Mouse (Mus musculus): ENCODE measurements around the gene Tbc1d10a.
"Not testable (repeated sequence)": the region's sequence is repeated elsewhere in the genome, so short reads cannot be mapped to it uniquely, and the experiment has no call there.

Gene Tbc1d10a

GRCm38 (mm10) chr11:4183511-4183910 is 3.1 kb upstream of the Tbc1d10a start:
- no peak for DNase-seq (ENCODE audit: low spot score in 2 of 2)

DNA sequence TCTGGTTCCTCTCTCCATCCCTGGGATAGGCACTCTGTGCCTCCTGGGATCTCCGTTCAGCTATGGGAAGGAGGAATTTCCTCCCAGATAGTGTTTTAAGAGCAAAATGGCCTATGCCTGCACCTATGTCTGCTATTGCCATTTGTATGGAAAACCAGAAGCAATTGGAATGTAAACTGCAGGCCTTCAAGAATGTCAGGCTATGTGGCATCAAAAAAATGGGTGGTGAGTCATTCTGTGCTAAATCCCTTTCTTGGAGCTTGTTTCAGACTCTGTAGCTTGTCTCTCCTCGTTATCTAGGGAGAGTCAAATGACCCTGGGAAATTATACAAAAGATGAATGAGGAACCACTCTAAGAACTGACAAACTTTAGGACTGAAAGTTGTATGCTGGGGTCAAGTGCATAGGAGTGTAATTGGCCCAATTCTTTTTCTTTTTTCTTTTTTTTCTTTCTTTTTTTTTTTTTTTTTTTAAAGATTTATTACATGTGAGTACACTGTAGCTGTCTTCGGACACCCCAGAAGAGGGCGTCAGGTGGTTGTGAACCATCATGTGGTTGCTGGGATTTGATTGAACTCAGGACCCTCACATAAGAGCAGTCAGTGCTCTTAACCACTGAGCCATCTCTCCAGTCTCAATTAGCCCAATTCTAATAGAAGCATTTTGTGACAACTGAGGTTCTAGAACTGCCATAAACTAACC is 2.2 kb upstream of the Tbc1d10a start:
- no peak for DNase-seq (ENCODE audit: low spot score in 2 of 2)

GRCm38 (mm10) chr11:4185480-4185879 is 1.1 kb upstream of the Tbc1d10a start:
- not testable (repeated sequence) for DNase-seq (ENCODE audit: low spot score in 2 of 2)

DNA sequence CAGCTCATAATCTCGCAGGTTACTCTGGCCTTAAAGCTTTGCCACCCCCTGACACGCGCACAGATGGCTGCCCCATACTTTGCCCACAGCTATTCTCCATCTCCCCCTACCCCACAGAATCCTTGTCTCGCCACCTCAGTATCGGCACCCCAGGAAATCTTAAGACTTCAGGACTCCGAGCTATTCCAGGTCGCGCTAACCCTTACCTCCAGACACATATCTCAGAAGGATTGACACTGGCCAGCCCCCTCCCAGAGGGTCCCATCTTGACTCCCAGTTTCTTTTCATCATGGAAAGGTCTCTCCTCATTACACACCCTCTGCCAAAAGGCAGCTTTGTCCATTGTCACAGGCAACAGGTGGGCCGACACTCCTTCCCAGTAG is 720 bp downstream of the Tbc1d10a start:
- no peak for DNase-seq (ENCODE audit: low spot score in 2 of 2)

DNA sequence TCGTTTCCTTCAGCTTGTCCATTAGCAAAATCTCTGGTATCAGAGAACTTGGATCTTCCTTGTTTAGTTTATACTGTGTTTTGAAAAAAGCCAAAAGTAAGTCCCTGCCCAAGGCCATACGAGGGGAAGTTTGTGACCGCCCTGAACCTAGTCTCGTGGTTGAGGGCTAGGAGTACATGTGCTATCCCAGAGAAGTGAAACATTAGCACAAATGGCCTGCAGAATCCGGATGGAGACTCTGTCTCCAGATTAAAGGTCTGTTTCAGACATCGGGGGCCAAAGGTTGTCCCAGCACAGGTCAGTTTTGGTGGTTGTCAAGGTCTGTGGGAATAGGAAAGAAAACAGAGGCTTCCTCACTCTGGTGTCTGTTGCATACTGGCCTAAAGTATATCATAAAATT is 2.6 kb downstream of the Tbc1d10a start:
- DNase-seq (ENCODE audit: low spot score in 2 of 2): no peak

DNA sequence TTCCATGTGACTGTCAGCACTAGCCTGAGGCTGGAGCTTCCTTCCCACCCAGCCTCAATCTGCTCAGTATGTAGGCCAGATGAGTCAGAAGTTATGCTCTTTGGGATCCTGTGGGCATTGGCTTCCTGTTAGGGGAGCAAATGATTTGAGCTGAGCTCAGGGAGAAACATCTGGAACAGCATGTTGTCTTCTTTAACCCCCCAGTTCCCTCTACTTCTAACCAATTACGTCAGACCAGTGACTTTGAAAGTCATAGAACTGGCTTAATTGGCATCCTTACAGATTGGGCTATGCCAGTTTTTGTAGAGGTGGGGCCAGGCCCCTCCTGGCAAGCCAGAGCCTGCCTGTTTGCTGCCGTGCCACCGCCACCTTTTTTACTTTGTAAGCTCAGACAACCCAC is 4.1 kb downstream of the Tbc1d10a start:
- no peak for DNase-seq (ENCODE audit: low spot score in 2 of 2)

- DNase-seq (ENCODE audit: low spot score in 2 of 2): no peak
Measured at GRCm38 (mm10) chr11:4192757-4193156, 6.2 kb downstream of the Tbc1d10a start.

DNA sequence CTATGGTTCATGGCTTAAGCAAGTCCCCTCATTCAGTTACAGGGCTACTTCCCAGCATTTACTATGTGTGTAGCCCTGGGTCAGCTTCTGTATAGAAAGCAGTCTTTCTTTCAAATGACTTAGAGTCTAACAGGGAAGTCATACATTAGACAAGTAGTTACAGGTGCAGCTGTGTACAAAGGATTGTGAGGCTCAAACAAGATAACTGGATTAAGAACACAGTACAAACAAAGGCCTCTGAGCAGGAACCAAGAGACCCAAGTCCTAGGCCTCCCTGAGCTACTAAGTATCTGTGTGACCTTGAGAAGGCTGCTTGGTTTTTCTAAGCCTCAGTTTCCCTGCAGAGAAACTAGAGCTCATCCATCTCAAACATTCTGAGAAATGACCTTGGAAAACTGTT is 6.8 kb downstream of the Tbc1d10a start:
- no peak for DNase-seq (ENCODE audit: low spot score in 2 of 2)

DNA sequence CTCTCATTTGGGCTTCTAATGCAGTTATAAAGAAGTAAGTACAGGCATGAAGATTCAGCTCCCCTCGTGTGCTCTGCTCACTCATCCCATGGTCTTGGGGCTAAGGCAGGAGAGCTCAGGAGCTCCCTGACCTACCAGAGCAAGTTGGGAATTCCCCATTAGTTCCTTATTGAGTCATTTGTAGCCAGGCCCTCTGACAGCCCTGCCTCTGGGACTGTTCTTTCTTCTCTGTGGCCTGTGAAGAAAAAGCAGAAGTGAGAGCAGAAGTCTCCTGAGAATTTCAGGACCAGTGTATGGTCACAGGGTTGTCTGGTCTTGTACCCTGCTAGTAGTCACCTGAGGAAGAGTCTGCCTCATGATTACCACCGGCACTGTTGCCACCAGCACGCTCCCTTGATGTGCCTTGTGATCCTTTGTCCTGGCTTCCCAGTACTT is 9.0 kb downstream of the Tbc1d10a start:
- DNase-seq (ENCODE audit: low spot score in 2 of 2): no peak

DNA sequence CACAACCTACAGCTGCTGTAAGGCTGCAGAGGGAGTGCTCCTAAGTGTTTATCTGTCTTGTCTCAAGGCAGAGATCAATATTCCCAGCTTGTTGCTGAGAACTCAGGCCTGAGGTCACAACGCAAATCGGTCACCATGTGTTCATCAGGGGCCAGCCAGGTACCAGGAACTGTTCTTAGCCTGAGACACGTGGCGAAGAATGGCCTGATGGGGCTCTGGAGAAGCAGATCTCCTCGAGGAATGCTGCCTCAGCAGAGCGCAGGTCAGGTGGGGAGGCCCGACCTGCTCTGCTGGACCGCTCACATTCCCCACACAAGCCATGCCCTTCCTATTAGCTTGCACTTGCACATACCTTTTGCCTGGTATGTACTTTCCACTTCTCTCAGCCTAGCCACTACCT is 10.0 kb downstream of the Tbc1d10a start:
- no peak for DNase-seq (ENCODE audit: low spot score in 2 of 2)

DNA sequence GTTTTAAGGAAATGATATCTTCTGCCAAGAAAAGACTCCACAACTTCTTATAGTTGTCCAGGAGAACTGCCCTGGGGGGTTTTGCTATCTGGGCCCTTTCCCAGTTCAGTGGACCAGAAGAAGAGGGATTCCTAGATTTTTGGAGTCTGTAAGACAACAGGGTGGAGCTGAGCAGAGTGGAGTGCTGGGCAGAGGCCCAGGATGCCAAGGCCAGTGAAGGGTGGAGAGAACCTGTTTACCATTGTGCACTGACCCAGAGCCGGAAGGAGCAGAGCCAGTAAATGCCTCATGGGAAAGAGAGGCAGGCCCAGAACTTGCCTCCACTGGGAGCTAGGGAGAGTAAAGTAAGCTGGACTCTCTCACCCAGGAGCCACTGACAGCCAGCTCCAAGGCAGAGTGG is 11.1 kb downstream of the Tbc1d10a start:
- DNase-seq (ENCODE audit: low spot score in 2 of 2): no peak

GRCm38 (mm10) chr11:4201981-4202700 is 15.6 kb downstream of the Tbc1d10a start:
- no peak for DNase-seq (ENCODE audit: low spot score in 2 of 2)

DNA sequence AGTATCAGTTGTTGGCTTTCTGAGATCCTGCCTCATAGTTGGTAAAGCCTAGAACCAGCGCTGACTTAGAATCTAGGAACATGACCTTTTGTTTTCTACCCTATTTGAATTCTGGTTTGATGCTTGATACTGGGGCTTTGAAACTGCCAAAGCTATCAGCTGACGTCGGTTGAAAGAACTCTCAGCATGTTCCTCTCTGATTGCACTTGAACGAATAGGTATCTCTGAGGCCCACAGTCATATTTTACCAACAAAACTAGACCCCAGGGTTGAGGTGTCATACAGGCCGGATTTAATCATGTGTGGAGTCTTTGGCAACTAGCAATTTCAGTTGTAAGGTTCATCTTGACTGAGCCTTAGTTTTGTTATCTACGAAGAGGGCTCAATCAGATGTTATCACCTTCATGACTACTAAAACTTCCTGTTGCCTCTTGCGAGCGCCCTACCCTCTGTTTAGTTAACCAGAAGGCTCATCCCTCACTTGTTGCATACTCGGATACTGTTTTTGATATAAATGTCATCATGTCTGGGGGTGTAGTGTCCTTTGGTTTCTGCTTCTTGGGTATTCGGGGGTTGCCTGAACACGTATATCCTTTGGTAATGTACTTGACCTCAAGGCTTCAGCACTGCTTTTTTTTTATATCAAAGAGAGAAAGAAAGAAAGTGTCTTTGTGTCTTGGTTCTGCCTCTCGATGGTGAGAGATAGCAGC is 16.6 kb downstream of the Tbc1d10a start:
- DNase-seq (ENCODE audit: low spot score in 2 of 2): no peak

GRCm38 (mm10) chr11:4203705-4204074 is 17.1 kb downstream of the Tbc1d10a start:
- no peak for DNase-seq (ENCODE audit: low spot score in 2 of 2)

- no peak for DNase-seq (ENCODE audit: low spot score in 2 of 2)
Measured at GRCm38 (mm10) chr11:4205097-4205655, 18.6 kb downstream of the Tbc1d10a start.

- DNase-seq (ENCODE audit: low spot score in 2 of 2): no peak
Measured at GRCm38 (mm10) chr11:4205951-4206350, 19.4 kb downstream of the Tbc1d10a start.

DNA sequence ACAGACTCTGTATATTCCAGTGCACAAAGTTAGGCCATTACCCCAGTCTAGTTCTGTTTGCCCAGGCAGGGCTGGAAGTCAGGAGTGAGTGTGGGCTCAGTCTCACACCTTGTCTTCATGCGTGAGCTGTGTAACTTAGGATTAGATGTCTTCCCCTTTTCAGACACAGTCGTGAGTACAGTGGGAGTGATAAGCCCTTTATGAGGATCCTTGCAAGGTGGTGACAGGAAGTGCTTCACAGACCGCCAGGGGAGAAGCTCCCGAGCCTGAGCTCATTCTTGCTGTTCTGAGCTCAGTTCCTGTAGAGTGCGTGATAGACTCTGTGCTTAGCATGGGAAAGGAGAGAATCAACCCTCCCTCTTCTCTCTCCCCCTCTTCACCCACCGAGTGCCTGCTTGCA is 20.0 kb downstream of the Tbc1d10a start:
- DNase-seq (ENCODE audit: low spot score in 2 of 2): no peak

GRCm38 (mm10) chr11:4207655-4208054 is 21.1 kb downstream of the Tbc1d10a start:
- no peak for DNase-seq (ENCODE audit: low spot score in 2 of 2)

- no peak for DNase-seq (ENCODE audit: low spot score in 2 of 2)
Measured at GRCm38 (mm10) chr11:4209556-4209955, 23.0 kb downstream of the Tbc1d10a start.

DNA sequence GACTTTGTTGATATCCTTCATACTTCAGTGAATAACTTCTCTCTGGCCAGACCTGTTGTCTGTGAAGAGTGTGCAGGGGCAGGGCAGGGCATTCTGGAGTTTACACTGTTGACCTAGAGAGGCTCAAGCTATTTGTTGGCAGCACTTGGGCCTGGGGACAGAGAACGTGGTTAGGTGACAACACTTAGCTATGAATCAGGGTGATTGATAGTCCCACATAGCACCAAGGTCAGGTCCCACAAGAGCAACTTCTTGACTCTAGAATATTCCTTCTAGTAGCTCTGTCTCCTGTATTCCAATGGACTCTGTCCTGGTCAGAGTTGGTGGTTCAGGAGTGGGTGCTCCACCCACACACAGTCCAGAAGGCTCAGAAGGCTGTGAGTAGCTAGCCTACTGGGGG is 24.2 kb downstream of the Tbc1d10a start:
- DNase-seq (ENCODE audit: low spot score in 2 of 2): no peak

DNA sequence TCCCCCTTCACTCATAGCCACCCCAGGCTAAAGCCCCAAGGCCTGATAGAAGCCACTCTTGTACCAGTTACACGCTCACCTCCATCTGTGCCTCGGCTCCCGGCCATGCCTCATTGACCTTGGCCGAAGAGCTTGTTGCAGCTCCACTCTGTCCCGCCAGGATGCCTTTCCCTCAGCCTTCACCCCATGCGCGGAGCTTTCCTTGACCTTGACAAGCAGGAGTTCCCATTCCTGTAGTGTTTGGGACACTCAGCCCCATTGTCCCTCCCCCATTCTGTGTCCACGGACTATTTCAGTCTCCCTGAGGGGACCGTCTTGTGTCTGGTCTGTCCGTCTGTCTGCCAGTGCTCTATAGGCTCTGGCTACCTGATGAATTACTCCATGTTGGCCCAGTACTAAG is 26.5 kb downstream of the Tbc1d10a start:
- DNase-seq (ENCODE audit: low spot score in 2 of 2): no peak

GRCm38 (mm10) chr11:4214572-4214971 is 28.0 kb downstream of the Tbc1d10a start:
- DNase-seq (ENCODE audit: low spot score in 2 of 2): no peak

DNA sequence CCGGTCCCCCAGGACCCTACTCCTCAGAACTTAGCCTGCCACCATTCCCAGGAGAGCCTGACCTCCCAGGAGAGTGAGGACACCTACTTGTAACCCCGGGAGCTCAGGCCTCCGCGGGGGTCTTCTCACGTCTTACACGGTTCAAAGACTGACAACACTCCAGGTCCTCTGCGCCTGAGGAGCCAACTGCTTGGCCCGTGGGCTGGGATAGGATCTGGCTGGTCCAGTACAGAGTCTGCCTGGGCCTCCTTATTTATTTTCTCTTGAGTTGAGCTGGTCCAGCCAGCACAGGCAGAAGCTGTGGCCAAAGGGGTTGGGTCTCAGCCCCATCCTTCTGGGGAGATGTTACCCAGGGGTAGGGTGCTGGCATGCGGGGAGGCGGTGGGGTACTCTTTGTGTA is 28.5 kb downstream of the Tbc1d10a start:
- DNase-seq (ENCODE audit: low spot score in 2 of 2): no peak
